Mouse (Mus musculus) telencephalon, adult 2 months (tissue): ENCODE data around the gene Fgf22.
A peak's percentile ranks its signal among the peaks of the same experiment; 100 is the strongest.

Experiments
- DNase-seq: peaks from one replicate; pipeline ENCODE4 v3.0.0-alpha.2; 2011; ENCODE audit warnings: low read depth, low spot score

The Fgf22 gene

DNA sequence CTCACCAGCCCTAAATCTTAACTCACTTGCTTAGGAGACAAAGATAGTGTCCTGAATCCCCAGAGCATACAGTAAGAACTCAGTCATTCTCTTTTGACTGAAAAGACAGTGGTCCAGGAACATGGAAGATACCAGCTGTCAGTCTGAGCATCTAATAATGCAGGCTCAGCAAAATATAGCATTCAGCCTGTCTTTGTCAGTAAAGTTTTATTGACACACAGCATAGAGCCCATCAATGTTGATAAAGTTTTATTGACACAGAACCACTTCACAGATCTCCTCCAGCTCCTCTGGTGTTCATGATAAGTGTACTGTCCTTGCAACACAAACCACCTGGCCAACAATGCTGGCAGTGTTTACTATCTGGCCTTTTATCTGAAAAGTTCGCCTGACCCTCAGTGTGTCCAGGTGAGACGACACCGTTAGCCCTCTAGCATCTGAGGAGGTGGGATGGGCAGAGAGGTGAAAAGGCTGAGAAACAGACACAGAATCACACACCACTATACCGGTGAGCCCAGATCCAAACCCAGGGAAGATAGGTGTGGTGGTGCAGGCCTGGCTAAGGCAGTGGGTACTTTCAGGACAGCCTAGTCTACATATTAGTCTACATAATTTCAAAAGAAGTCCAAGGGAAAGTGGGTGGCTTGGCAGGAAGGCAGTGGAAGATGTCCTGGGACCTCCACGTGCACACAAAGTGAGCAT lies 37.6 kb downstream of the Fgf22 start:
- no peak for DNase-seq

DNA sequence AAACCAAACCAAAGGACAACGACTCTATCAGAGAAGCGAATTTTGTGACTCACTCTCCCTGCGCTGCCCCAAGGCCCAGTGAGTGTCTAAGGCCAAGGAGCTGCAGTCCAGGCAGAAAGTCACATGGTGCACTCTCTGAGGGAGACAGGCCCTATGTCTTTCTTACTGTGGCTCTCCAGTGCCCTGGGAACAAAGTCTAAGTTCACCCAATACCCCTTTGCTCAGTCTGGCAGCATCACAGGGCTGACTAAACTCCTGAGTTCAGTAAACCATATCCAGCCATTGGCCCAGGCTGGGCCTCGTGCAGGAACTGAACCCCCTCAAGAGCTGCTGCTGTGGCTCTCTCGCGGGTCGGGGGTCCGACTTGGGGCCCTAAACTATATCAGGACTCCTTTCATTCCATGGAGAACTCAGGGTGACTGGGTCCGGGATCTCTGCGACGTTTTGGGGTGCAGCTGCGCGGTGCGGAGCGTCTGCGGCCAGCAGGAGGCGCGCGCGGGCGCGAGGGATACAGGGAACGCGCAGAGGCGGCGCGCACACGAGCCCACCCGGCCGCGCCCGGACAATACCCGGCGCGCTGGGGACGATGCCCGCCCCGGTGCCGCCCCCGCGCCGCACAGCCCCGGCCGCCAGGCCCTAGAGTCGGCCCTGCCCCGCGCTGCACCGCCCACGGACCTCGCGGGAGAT lies 38.3 kb downstream of the Fgf22 start, which contains the start of gene Palm:
Gene Palm, plus strand, starts transcription at position 522 of the 687 bp plus-strand sequence.
- DNase-seq: no peak

DNA sequence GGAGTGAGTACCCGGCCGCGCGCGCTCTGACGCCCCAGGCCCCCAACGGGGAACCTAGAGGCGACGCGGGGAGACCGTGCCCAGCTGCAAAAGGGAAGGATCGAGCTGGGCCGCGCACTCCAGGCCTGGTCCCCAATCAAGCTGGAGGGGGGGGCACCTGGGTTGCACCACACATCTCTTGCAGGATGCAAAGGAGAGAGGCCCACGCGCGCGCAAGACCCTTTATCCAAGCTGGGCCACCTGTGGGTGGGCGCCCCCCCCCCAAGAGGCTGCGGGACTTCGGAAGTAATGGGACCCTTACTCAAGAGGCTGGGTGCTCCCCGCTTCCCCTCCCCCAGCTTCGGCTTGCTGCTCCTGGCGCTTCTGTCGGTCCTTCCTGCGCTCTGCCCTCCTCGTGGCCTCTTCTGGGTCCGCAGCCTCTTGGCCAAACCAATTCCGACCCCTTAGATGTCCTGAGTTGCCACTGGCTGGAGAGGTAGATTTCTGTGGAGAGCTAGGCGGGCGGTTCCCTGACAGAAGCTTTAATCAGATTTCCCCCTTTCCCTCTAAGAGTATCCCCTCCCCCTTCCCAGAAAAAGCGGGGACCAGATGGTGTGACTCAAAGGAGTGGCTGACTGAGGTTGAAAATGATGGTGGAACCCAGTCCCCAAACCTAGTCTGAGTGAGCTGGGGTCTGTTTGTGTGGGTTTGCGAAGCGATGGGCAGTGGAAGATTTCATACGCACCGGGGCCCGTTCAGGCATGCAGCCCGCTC lies 39.0 kb downstream of the Fgf22 start:
- peak; percentile 64 for DNase-seq

DNA sequence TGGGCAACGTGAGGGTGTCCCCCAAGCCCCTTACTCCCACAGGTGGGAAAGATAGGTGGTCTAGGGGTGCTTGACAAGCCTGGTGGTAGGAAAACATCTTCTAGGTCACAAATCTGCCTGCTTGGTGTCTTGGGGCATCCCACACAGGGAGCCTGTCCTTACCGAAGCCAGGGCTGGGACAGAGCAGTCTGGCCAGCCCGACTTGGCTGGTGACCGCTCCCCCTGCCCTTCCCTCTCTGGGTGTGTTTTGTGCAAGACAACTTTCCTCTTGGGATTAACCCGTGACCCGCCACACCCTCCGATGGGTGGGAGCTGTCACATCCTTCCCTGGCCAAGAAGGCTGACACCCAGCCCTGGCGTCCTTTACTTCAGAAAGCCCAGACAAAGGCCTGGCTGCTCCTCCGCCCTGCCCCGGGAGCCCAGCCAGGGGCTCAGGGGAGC lies 39.6 kb downstream of the Fgf22 start:
- no peak for DNase-seq

DNA sequence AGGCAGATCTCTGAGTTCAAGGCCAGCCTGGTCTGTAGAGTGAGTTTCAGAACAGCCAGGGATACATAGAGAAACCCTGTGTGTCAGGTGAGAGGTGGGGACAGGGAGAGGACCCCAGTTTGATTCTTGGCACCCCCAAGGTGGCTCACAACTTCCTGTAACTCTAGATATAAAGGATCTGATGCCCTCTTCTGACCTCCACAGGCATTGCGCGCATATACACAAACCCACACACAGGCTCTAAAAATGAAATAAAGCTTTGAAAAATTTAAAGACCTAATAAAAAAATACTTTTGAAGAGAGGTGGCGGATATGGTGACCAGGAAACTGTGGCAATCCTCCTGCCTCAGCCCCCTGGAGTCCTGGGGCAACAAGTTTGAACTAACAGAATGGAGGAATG lies 41.0 kb downstream of the Fgf22 start:
- no peak for DNase-seq

DNA sequence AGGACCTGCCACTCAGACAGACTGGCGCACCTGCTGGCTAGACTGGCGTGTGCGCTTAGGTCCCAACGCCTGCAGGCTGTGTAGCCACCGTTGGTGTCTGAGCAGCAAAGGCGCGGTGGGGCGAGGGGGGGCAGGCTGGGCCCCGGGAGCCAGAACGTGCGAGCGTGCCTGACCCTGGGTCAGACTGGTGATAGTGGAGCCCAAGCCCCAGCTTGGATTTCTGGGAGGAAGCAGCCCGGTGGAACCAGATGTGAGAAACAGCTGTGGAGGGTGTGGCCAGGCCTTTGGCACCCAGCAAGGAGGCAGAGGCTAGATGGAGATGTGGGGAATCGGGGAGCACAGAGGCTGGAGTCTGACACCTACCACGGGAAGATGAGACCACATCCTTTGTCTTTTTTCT lies 42.5 kb downstream of the Fgf22 start:
- no peak for DNase-seq

DNA sequence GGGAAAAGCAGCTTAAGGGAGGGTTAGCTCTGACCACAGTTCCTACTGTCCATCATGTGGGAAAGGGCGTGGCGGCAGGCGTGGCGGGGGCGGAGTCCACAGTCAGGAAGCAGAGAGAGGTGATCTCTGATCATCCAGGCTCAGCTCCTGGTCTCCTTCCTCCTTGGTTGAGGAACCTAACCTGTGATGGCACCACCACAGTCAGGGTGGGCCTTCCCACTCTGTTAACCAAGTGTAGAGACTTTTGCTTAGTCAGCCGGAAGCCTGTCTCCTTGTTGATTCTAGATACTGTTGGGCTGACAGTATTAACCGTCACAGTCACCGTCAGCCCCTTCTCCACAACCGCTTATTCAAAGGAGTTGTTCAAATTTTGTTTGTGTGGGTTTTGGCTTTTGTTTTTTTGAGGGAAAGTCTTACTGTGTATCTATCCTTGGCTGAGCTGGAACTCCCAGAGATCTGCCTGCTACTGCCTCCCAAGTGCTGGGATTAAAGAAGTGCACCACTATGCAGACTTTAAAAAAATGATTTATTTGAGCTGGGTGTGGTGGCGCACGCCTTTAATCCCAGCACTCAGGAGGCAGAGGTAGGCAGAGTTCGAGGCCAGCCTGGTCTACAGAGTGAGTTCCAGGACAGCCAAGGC lies 43.5 kb downstream of the Fgf22 start:
- DNase-seq: no peak

- DNase-seq: no peak
Observed at GRCm38 (mm10) chr10:79800508-79800907, 45.6 kb downstream of the Fgf22 start.

GRCm38 (mm10) chr10:79801837-79802236 lies 47.0 kb downstream of the Fgf22 start:
- DNase-seq: no peak

DNA sequence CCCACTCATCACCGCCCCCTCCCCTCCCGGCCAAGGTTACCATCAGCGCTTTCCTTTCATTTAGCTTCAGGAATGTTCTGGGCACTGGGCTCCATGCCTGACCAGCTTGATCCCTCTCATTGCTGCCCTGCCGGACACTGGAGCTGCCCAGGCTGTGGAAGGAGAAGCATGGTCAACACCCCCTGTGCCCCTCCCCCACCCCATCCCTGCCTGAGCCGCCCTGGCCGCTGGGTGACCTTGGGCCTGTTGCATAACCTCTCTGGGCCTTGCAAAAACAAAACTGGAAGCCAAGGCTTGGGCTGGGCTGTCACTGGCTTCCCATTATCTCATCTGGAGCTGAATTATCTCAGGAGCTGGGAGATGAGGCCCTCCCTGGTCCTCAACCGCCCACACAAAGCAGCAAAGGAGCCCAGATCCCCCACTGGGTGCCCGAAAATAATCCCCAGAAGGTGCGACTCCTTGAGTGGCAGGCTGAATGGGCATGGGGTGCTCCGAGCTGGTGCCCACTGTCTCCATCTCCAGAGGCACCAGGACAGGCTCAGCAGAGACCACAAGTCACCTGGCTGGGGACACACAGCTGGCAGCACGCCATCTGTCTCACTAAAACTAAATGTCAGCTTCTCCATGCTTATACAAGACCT lies 47.6 kb downstream of the Fgf22 start:
- DNase-seq: peak; percentile 64

GRCm38 (mm10) chr10:79803716-79804323 lies 48.9 kb downstream of the Fgf22 start:
- peak; percentile 93 for DNase-seq

DNA sequence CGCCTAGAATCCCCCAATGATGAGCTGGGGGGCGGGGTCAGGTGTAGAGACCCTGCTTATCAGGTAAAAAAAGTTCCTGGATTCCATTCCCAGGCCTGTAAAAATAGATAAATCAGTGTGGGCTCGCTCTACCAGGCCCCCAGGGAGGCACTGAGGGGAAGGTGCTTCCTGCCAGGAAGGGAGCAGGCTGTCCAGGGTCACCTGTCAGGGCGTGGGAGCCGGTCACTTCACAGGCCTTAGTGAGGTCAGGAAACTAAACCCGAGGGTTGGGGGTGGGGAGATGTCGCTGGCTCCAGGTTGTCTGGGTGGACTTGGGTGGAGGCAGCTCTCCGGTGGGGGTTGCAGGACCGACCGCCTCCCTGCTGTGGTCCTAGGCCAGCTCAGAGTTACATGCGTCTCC lies 50.8 kb downstream of the Fgf22 start:
- DNase-seq: no peak

- no peak for DNase-seq
Observed at GRCm38 (mm10) chr10:79806331-79806730, 51.5 kb downstream of the Fgf22 start.

DNA sequence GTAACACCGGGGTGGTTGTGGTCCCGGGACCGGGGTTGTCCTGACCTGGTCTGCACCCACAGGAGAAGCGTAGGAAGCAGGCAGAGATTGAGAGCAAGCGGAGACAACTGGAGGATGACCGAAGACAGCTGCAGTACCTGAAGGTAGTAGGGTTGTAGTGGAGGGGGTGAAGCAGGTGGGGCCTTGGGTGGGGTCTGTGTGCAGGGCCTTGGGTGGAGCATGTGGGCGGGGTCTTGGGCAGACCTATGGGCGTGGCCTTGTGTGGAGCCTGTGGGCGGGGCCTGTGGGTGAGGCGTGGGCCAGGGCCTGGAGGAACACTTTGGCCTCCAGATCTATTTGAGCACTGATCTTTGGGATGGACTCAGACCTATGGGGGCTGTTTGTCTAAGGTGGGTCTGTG lies 52.1 kb downstream of the Fgf22 start:
- no peak for DNase-seq

DNA sequence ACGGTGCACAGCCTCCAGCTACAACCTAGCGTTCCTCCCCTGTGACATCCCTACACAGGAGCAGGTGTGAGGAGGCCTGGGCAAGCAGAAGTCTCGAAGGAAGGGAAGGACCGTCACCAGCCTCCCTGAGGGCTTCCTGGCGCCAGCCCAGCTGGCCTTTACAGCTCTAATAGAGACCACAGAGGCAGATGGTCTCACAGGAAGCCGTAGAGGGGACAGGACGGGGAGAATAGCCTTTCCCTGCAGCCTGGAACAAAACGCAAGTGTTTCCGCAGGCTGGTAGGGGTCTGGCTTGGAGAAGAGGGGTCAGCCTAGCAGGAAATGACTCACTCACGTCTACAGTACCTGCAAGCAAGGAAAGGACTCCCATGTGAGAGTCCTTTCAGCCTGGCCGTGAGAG lies 53.0 kb downstream of the Fgf22 start:
- DNase-seq: no peak
